Mouse (Mus musculus) bone marrow, adult 2 months (tissue): ENCODE results near the gene Cd3eap.

Source experiments
- CTCF ChIP-seq: fragments of 200-500 bp; IDR thresholded peaks from 2 replicates; pipeline ENCODE4 v1.5.1; 2011; ENCODE audit warnings: low read length, control low read depth; ENCODE audit not compliant: control insufficient read depth, insufficient read depth
- POLR2A ChIP-seq: fragments of 200-500 bp; IDR thresholded peaks from 2 replicates; pipeline ENCODE4 v1.6.1; 2011; ENCODE audit warnings: low read depth, mild to moderate bottlenecking, control low read depth, low read length, borderline replicate concordance; ENCODE audit not compliant: control insufficient read depth

DNA sequence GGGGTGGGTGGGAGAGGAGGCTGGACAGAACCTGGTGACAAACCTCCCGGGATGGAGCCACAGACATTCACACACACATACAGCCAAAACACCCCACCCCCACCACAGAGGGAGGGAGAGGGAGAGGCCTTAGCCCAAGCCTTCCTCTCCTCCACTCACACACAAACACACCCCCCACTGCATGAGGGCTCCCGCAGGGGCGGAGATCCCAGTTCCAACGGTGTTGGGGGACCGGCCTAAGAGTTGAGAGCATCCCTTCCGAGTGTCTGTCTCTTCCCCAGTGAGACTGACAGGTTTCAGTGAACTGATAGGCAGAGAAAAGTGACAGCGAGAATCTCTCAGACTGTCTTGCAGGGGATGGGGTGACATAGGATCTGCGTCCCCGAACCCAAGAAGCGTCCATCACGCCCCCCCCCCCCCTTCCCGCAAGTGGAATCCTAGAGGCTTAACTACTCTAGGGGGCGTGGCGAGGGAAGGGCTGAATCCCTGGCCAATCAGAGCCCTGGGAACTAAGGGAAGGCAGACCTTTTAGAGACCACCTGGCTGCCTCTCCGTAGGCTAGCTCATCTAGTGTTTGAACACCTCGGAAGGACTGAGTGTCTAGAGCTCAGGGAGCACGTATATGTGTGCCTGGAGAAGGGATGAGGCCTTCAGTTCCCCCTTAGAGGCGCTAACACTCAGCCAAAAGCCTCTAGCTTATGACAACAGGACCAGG is 51.4 kb downstream of the Cd3eap start:
- TF ChIP-seq POLR2A (no peak), CTCF (no peak)
